Mouse (Mus musculus) CH12.LX (cell line): ENCODE results near the gene Phf12. TPM values are rescaled to one million over a fixed set of nuclear protein-coding genes. Genes with fewer than 3 reads are reported as not detected.

Experiments
- DNase-seq: peaks from one replicate; pipeline ENCODE4 v3.0.0-alpha.2; 2013; ENCODE audit errors: extremely low read depth
- H3K27ac ChIP-seq: 2 replicates; pipeline ENCODE4 v1.5.1; 2012; ENCODE audit warnings: low read depth, mild to moderate bottlenecking, control low read depth, moderate library complexity; ENCODE audit not compliant: insufficient read depth
- H3K27me3 ChIP-seq: replicated peaks from 2 replicates; pipeline ENCODE3; 2012; ENCODE audit warnings: inconsistent platforms
- H3K36me3 ChIP-seq, 2 experiments: replicated peaks in 1 of 2; 2 replicates each; pipeline versions ENCODE3 to v1.6.1; 2012; ENCODE audit warnings: inconsistent platforms in 1 of 2, low read length in 1 of 2, mild to moderate bottlenecking in 1 of 2, mixed read lengths in 1 of 2, moderate library complexity in 1 of 2; ENCODE audit not compliant: control insufficient read depth in 1 of 2, insufficient read depth in 1 of 2
- H3K4me1 ChIP-seq, 2 experiments: 2 replicates each; pipeline ENCODE4 v1.6.1; 2012; ENCODE audit warnings: inconsistent platforms in 1 of 2, moderate library complexity in 1 of 2; ENCODE audit not compliant: insufficient read depth in 2 of 2, control insufficient read depth in 1 of 2
- H3K4me2 ChIP-seq: 2 replicates; pipeline ENCODE4 v1.6.1; 2012; ENCODE audit warnings: low read depth, mild to moderate bottlenecking, control low read depth; ENCODE audit not compliant: poor library complexity, insufficient read depth, severe bottlenecking
- H3K4me3 ChIP-seq, 3 experiments: fragments of 150-350 bp in 1 of 3; sonication (generic) in 1 of 3; replicated peaks in 1 of 3; 2 replicates each; pipeline versions ENCODE3 to v1.5.1; 2011 to 2012; ENCODE audit warnings: low read depth in 2 of 3, low read length in 2 of 3, mild to moderate bottlenecking in 2 of 3, moderate library complexity in 2 of 3, control low read depth in 1 of 3, improper control_type of control experiment in 1 of 3, inconsistent platforms in 1 of 3, mixed read lengths in 1 of 3; ENCODE audit not compliant: poor library complexity in 1 of 3
- H3K79me2 ChIP-seq: replicated peaks from 2 replicates; pipeline ENCODE4 v1.6.1; 2012; ENCODE audit warnings: mild to moderate bottlenecking, moderate library complexity; ENCODE audit not compliant: control insufficient read depth, poor library complexity, insufficient read depth, severe bottlenecking; ENCODE audit errors: extremely low read depth
- H3K9ac ChIP-seq: 2 replicates; pipeline ENCODE4 v1.6.1; 2012; ENCODE audit warnings: low read depth, mild to moderate bottlenecking, control low read depth, moderate library complexity; ENCODE audit not compliant: insufficient read depth
- H3K9me3 ChIP-seq: replicated peaks from 2 replicates; pipeline ENCODE3; 2012; ENCODE audit warnings: low read length, inconsistent platforms, mixed read lengths
- BHLHE40 ChIP-seq: IDR thresholded peaks from 2 replicates; pipeline ENCODE4 v1.6.1; 2011; ENCODE audit warnings: mild to moderate bottlenecking, low read depth, low read length, improper control_type of control experiment
- CHD1 ChIP-seq: IDR thresholded peaks from 2 replicates; pipeline ENCODE4 v1.6.1; 2012; ENCODE audit warnings: low read depth, low read length, improper control_type of control experiment, inconsistent platforms
- CHD2 ChIP-seq: IDR thresholded peaks from 2 replicates; pipeline ENCODE4 v1.6.1; 2011; ENCODE audit warnings: low read length, improper control_type of control experiment
- JUN ChIP-seq: IDR thresholded peaks from 2 replicates; pipeline ENCODE4 v1.6.1; 2011; ENCODE audit warnings: low read depth, mild to moderate bottlenecking, low read length, improper control_type of control experiment, moderate library complexity; ENCODE audit not compliant: insufficient read depth
- JUND ChIP-seq: conservative IDR thresholded peaks from 2 replicates; pipeline ENCODE4 v1.6.1; 2011; ENCODE audit warnings: low read depth, low read length, improper control_type of control experiment
- MAX ChIP-seq: IDR thresholded peaks from 2 replicates; pipeline ENCODE4 v1.6.1; 2011; ENCODE audit warnings: low read length, improper control_type of control experiment
- MAZ ChIP-seq: IDR thresholded peaks from 2 replicates; pipeline ENCODE4 v1.6.1; 2012; ENCODE audit warnings: low read depth, mild to moderate bottlenecking, inconsistent platforms, low read length, improper control_type of control experiment, moderate library complexity
- MXI1 ChIP-seq: IDR thresholded peaks from 2 replicates; pipeline ENCODE4 v1.6.1; 2011; ENCODE audit warnings: mild to moderate bottlenecking, low read depth, low read length, improper control_type of control experiment
- POLR2A ChIP-seq: IDR thresholded peaks from 2 replicates; pipeline ENCODE4 v1.6.1; 2011; ENCODE audit warnings: low read depth, mild to moderate bottlenecking, improper control_type of control experiment, low read length
- POLR2AphosphoS2 ChIP-seq: IDR thresholded peaks from 2 replicates; pipeline ENCODE4 v1.6.1; 2011; ENCODE audit warnings: low read depth, low read length, improper control_type of control experiment
- RCOR1 ChIP-seq: conservative IDR thresholded peaks from 2 replicates; pipeline ENCODE4 v1.6.1; 2012; ENCODE audit warnings: low read depth, mild to moderate bottlenecking, inconsistent platforms, low read length, improper control_type of control experiment
- UBTF ChIP-seq: IDR thresholded peaks from 2 replicates; pipeline ENCODE4 v1.6.1; 2012; ENCODE audit warnings: low read depth, mild to moderate bottlenecking, inconsistent platforms, low read length, improper control_type of control experiment, moderate library complexity
- dilution Hi-C: fragments of 300-500 bp; cut with MboI; formaldehyde crosslinking; loops from 2 replicates; pipeline ENCODE4 v1.14.3; 2020; ENCODE audit warnings: low sequenced_read_pairs; ENCODE audit not compliant: extremely low pct_unique_long_range_greater_than_20kb, extremely low pct_ligation_motif_present
- in situ Hi-C: fragments of 300-500 bp; cut with MboI; formaldehyde crosslinking; loops from 3 replicates; pipeline ENCODE4 v1.14.3; 2019; ENCODE audit warnings: low sequenced_read_pairs, low pct_ligation_motif_present, low pct_unique_long_range_greater_than_20kb, mixed read lengths
- polyA plus RNA-seq: library from polyadenylated mRNA; unstranded; fragments of >175 nt; gene quantifications from 2 replicates; pipeline ENCODE4 v1.2.1, GENCODE M21; 2012; ENCODE audit warnings: low read depth; ENCODE audit not compliant: insufficient read length
- total RNA-seq, 2 experiments: library from RNA; depleted of rRNA; stranded (reverse); fragments of 300-350 nt in 1 of 2; fragments of >200 nt in 1 of 2; gene quantifications; 2 replicates each; pipeline ENCODE4 v1.2.3; 2012 to 2014

The Phf12 gene
- total and polyA plus RNA-seq, 3 experiments: 10.7 to 59.7 (median 30.5) TPM

DNA sequence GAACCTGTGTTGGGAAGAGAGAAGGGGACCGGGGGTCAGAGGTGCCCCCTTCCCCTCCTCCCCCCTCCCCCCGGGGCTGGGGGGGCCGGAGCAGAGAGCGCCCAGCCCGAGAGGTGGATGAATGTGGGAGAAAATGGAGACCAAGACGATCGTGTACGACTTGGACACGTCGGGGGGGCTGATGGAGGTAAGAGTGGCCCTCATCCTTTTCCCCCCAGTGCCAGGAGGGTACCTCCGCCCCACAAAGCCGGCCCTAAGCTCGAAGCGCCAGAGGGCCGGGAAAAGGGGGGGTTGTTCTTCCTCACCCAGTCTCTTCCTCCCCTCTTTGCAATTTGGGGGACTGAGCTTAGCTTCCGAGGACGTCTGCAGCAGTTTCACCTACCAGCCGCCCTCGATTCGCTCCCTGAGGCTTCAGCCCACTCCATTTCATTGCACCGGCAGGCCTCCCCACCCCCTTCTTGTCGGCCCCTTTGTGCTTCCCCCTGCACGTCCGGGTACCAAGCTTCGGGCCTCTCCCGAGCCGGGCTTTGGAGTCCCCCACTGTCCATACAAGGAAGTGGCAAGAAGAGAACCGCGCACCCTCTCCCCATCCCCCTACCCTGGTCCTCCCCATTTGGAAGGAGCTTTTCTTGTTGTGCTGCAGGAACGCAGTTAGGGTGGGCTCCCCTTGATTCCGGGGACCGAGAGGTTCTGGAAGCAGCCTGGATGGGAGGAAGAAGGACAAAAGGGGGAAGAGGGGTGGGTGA is 810 bp downstream of the Phf12 start (continued):
- TF ChIP-seq CHD1: peak; percentile 69
- TF ChIP-seq POLR2A: no peak; the same call in 1 of the 2 replicates
- no peak for TF ChIP-seq JUN
- TF ChIP-seq UBTF: peak; percentile 93
- 0 out of 2 replicates have a peak, but pooled peaks have one; percentile 32 for TF ChIP-seq BHLHE40
- TF ChIP-seq POLR2AphosphoS2: no peak

DNA sequence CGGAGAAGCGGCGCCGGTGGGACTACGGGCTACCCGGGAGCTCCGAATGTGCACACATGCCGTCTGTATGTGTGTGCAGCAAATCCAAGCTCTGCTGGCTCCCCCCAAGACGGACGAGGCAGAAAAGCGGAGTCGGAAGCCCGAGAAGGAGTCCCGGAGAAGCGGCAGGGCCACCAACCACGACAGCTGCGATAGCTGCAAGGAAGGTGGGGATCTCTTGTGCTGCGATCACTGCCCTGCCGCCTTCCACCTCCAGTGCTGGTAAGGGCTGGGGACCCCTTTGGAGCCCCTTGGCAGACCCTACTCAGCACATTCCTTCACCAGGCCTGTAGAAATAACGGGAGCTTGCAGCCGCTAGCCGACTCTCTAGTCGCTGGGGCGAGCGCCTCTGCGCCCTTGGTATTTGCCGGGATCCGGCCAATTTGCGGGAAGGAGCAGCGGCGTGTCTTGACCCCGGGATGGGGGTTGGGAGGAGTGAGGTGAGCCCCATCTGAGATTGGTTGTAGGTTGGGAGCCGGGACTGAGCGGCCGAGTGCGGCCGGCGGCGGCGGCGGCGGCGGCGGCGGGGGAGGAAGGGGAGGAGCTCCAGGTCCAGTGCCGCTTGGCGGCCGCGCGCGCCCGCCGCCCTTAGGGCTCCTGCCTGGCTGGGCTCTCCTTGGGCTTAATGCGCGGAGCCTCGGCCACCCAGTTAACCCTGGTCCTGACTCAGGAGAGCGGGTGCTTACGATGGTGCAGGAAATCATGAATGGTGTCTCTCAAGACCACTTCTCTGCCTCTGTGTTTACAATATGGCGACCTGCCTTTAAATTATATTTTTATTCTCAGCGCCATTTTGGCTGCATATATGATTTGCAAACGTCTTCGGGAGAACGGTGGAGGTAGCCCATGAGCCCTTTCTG is 1.6 kb downstream of the Phf12 start:
- dilution Hi-C loops: no loop called here
- peaks cover 14 to 39% of the 10 kb centered on the region in 2 experiments for H3K36me3 ChIP-seq

DNA sequence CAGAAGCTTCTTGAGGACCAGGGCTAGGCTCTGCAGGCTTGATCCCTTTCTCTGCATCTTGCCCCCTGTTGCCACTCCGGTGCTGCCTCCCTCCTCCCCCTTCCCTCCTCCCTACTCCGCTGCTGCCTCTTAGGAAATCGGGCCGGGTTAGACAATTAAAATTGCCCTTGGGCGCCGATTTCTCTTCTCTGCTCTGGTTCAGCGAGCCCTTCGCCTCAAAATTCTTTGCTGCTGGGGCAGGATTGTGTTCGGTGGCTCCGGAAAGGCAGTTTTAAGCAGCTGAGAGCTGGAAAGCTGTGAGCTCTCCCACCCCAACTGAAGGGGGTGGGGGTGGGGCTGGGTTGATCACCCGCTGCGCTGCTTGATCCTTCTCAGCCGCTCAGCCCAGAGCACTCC is 2.3 kb downstream of the Phf12 start:
- peak; percentile 20 for DNase-seq
- dilution Hi-C loops: no loop called here

More for the DNA sequence above, 1.6 kb downstream of the Phf12 start:
- Histone ChIP-seq H3K9me3 (no peaks in the 10 kb centered on the region), H3K27ac (peak overlapping the region; percentile 84), H3K27me3 (no peaks in the 10 kb centered on the region), H3K4me2 (peak overlapping the region; percentile 84), H3K9ac (peak overlapping the region; percentile 99), H3K4me1 (peaks cover 5 to 43% of the 10 kb centered on the region in 2 experiments), H3K4me3 (peak overlapping the region; percentile 83 to 96 (median 88)), H3K79me2 (peaks cover 64% of the 10 kb centered on the region)
- peak; percentile 51 for DNase-seq
- TF ChIP-seq MAX (no peak), POLR2A (peak; percentile 74), MXI1 (peak; percentile 55; the same call in 1 of the 2 replicates), RCOR1 (no peak), CHD2 (0 out of 2 replicates have a peak, but pooled peaks have one; percentile 53)
- in situ Hi-C loops: no loop called here

More for the DNA sequence above, 2.3 kb downstream of the Phf12 start:
- H3K9me3 ChIP-seq: no peaks in the 10 kb centered on the region
- peaks cover 68% of the 10 kb centered on the region for H3K79me2 ChIP-seq
- no peak for TF ChIP-seq JUND
- TF ChIP-seq MAZ: peak; percentile 20; the same call in 1 of the 2 replicates
- peak overlapping the region; percentile 84 for H3K27ac ChIP-seq
- H3K4me3 ChIP-seq: peak overlapping the region; percentile 83 to 96 (median 88)
- peaks cover 18 to 46% of the 10 kb centered on the region in 2 experiments for H3K36me3 ChIP-seq
- peak overlapping the region; percentile 99 for H3K9ac ChIP-seq
- peak overlapping the region; percentile 84 for H3K4me2 ChIP-seq
- peaks cover 5 to 40% of the 10 kb centered on the region in 2 experiments for H3K4me1 ChIP-seq
- in situ Hi-C loops: no loop called here
- H3K27me3 ChIP-seq: no peaks in the 10 kb centered on the region
